Mouse (Mus musculus): ENCODE results near the gene Zfp384. TPM values are rescaled to one million over a fixed set of nuclear protein-coding genes. Genes with fewer than 3 reads are reported as not detected.

Gene Zfp384
- polyA plus RNA-seq, 1 experiment from 2014 or later: 10.8 TPM

DNA sequence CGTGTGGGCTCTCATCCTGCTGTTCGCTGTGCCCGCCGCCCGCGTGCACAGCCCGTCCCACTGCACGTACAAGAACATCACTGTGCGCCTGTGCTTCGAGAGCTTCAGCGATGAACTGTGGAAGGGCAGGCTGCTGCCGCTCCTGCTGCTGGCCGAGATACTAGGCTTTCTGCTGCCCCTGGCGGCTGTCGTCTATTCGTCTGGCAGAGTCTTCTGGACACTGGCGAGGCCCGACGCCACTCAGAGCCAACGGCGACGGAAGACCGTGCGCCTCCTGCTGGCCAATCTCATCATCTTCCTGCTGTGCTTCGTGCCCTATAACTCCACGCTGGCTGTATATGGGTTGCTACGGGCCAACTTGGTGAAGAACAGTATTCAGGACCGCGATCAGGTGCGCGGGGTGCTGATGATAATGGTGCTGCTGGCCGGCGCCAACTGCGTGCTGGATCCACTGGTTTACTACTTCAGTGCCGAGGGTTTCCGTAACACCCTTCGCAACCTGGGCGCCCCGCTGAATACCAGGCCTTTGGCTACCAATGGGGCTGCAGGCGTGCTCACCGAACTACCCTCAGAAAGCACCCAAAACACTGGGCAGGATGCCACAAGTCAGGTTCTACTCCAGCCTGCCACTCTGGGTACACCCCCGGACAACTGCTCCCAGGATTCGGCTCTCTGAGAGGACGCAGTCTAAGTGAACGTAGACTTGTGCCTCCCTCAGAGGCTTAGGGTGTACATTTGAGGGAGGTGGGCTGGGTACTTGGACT is 73.0 kb downstream of the Zfp384 start:
- peak overlapping the region; percentile 34 for H3K4me3 ChIP-seq (ENCODE audit: low read depth, low read length)
- peak overlapping the region; percentile 59 for H3K4me2 ChIP-seq (ENCODE audit: low read length)
- peak overlapping the region; percentile 44 for H3K9ac ChIP-seq (ENCODE audit: low read length)
- DNase-seq (ENCODE audit: low spot score) (peak; percentile 95), ATAC-seq (replicated peaks; ENCODE audit: low FRiP score, low TSS enrichment, low read depth) (peak; percentile 84)
- H3K36me3 ChIP-seq (ENCODE audit: control insufficient read depth, insufficient read depth, low read length): no peaks in the 10 kb centered on the region
- H3K9me3 ChIP-seq (ENCODE audit: control insufficient read depth, low read length): no peaks in the 10 kb centered on the region
- H3K27ac ChIP-seq (ENCODE audit: low read depth): peak overlapping the region; percentile 30; the same call in 1 of the 2 replicates
- no peaks in the 10 kb centered on the region for H3K27me3 ChIP-seq (replicated peaks; ENCODE audit: control insufficient read depth, insufficient read depth, low read length)
- H3K4me1 ChIP-seq (replicated peaks; ENCODE audit: control insufficient read depth, insufficient read depth, low read length): peaks cover 8% of the 10 kb centered on the region
- 23% methylated on average over 45 of the region's 45 CpGs for WGBS

DNA sequence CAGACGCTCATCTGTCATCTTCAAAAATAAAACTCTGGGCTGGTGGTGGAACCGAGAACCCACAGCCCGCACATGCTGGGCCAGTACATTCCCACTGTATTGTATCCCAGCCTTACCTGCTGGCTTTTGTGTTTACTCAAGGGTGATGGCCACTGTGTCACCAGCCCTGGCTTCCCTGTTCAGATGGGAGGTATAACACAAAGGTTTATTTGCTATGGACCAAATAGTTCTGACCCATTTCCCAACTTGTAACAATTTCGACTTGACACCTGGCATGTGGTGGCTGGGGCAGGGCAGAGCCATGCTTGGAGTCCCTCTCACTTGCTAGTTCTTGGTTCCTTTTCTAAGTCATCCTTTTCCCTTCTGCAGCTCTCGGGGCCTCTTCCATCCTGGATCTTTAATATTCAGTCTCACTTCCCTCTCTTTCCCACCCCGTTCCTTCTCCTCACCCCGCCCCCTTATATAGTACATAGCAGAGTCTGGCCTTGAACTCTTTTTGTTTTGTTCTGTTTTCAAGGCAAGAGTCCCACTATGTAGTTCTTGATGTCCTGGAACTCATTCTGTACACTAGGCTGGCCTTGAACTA is 73.9 kb downstream of the Zfp384 start:
- Histone ChIP-seq H3K27ac (ENCODE audit: low read depth) (no peak overlapping the region), H3K9ac (ENCODE audit: low read length) (no peak overlapping the region), H3K4me2 (ENCODE audit: low read length) (no peak overlapping the region), H3K36me3 (ENCODE audit: control insufficient read depth, insufficient read depth, low read length) (no peaks in the 10 kb centered on the region), H3K27me3 (replicated peaks; ENCODE audit: control insufficient read depth, insufficient read depth, low read length) (no peaks in the 10 kb centered on the region), H3K9me3 (ENCODE audit: control insufficient read depth, low read length) (no peaks in the 10 kb centered on the region), H3K4me1 (replicated peaks; ENCODE audit: control insufficient read depth, insufficient read depth, low read length) (peaks cover 8% of the 10 kb centered on the region), H3K4me3 (ENCODE audit: low read depth, low read length) (no peak overlapping the region)
- 84% methylated on average over 7 of the region's 7 CpGs for WGBS
- DNase-seq (ENCODE audit: low spot score): no peak
- no peak for ATAC-seq (replicated peaks; ENCODE audit: low FRiP score, low TSS enrichment, low read depth)

- no peaks in the 10 kb centered on the region for H3K36me3 ChIP-seq (ENCODE audit: control insufficient read depth, insufficient read depth, low read length)
- H3K27me3 ChIP-seq (replicated peaks; ENCODE audit: control insufficient read depth, insufficient read depth, low read length): no peaks in the 10 kb centered on the region
- H3K4me1 ChIP-seq (replicated peaks; ENCODE audit: control insufficient read depth, insufficient read depth, low read length): peaks cover 19% of the 10 kb centered on the region
- DNase-seq (ENCODE audit: low spot score): peak; percentile 75
- no peaks in the 10 kb centered on the region for H3K9me3 ChIP-seq (ENCODE audit: control insufficient read depth, low read length)
- no peak overlapping the region for H3K4me3 ChIP-seq (ENCODE audit: low read depth, low read length)
- H3K4me2 ChIP-seq (ENCODE audit: low read length): no peak overlapping the region
- ATAC-seq (replicated peaks; ENCODE audit: low FRiP score, low TSS enrichment, low read depth): peak; percentile 14; the same call in 1 of the 2 replicates
- H3K9ac ChIP-seq (ENCODE audit: low read length): no peak overlapping the region
- H3K27ac ChIP-seq (ENCODE audit: low read depth): peak overlapping the region; percentile 51; the same call in 1 of the 2 replicates
- WGBS: 7% methylated on average over 4 of the region's 4 CpGs
These were observed 75.5 kb downstream of the Zfp384 start for GRCm38 (mm10) chr6:125084424-125084823.

Other genes with a start within 250 kb of the Zfp384 start
- gene Eno2, start 239.5 kb upstream of the Zfp384 start, polyA plus RNA-seq (2014; fragmentation: Nextera tagmentation; extraction: Ambion mirVana): 7.6 and 8.0 TPM in 2 replicates
- 0.45 and 0.47 TPM in 2 replicates for gene Lrrc23, start 229.4 kb upstream of the Zfp384 start, polyA plus RNA-seq (2014; fragmentation: Nextera tagmentation; extraction: Ambion mirVana)
- 7.3 and 7.4 TPM in 2 replicates for gene Spsb2, start 200.5 kb upstream of the Zfp384 start, polyA plus RNA-seq (2014; fragmentation: Nextera tagmentation; extraction: Ambion mirVana)
- 1,059 and 1,108 TPM in 2 replicates for gene Tpi1, start 194.8 kb upstream of the Zfp384 start, polyA plus RNA-seq (2014; fragmentation: Nextera tagmentation; extraction: Ambion mirVana)
- gene Usp5, start 179.7 kb upstream of the Zfp384 start, polyA plus RNA-seq (2014; fragmentation: Nextera tagmentation; extraction: Ambion mirVana): 126 and 127 TPM in 2 replicates
- gene Cdca3, start 179.6 kb upstream of the Zfp384 start, polyA plus RNA-seq (2014; fragmentation: Nextera tagmentation; extraction: Ambion mirVana): 178 and 183 TPM in 2 replicates
- 2.7 TPM in 2 replicates for gene Gnb3, start 168.9 kb upstream of the Zfp384 start, polyA plus RNA-seq (2014; fragmentation: Nextera tagmentation; extraction: Ambion mirVana)
- gene P3h3, start 151.4 kb upstream of the Zfp384 start, polyA plus RNA-seq (2014; fragmentation: Nextera tagmentation; extraction: Ambion mirVana): 28.1 and 28.8 TPM in 2 replicates
- gene Gpr162, start 145.2 kb upstream of the Zfp384 start, polyA plus RNA-seq (2014; fragmentation: Nextera tagmentation; extraction: Ambion mirVana): 0.65 and 1.2 TPM in 2 replicates
- gene Cd4, start 120.9 kb upstream of the Zfp384 start, polyA plus RNA-seq (2014; fragmentation: Nextera tagmentation; extraction: Ambion mirVana): 0.28 and 0.37 TPM in 2 replicates
- gene Lag3, start 97.4 kb upstream of the Zfp384 start, polyA plus RNA-seq (2014; fragmentation: Nextera tagmentation; extraction: Ambion mirVana): 1.8 and 2.1 TPM in 2 replicates
- 232 and 257 TPM in 2 replicates for gene Ptms, start 89.0 kb upstream of the Zfp384 start, polyA plus RNA-seq (2014; fragmentation: Nextera tagmentation; extraction: Ambion mirVana)
- 352 and 357 TPM in 2 replicates for gene Mlf2, start 77.8 kb upstream of the Zfp384 start, polyA plus RNA-seq (2014; fragmentation: Nextera tagmentation; extraction: Ambion mirVana)
- 155 and 159 TPM in 2 replicates for gene Cops7a, start 43.6 kb upstream of the Zfp384 start, polyA plus RNA-seq (2014; fragmentation: Nextera tagmentation; extraction: Ambion mirVana)
- 0.85 and 1.2 TPM in 2 replicates for gene Pianp, start 12.5 kb upstream of the Zfp384 start, polyA plus RNA-seq (2014; fragmentation: Nextera tagmentation; extraction: Ambion mirVana)
- 94.4 and 108 TPM in 2 replicates for gene Ing4, start 30.6 kb downstream of the Zfp384 start, polyA plus RNA-seq (2014; fragmentation: Nextera tagmentation; extraction: Ambion mirVana)
- 11.4 and 13.4 TPM in 2 replicates for gene Acrbp, start 40.5 kb downstream of the Zfp384 start, polyA plus RNA-seq (2014; fragmentation: Nextera tagmentation; extraction: Ambion mirVana)
- gene Lpar5, start 58.8 kb downstream of the Zfp384 start, polyA plus RNA-seq (2014; fragmentation: Nextera tagmentation; extraction: Ambion mirVana): 2.3 and 3.0 TPM in 2 replicates
- 74.2 and 74.8 TPM in 2 replicates for gene Chd4, start 86.8 kb downstream of the Zfp384 start, polyA plus RNA-seq (2014; fragmentation: Nextera tagmentation; extraction: Ambion mirVana)
- 72.1 and 75.2 TPM in 2 replicates for gene Nop2, start 122.8 kb downstream of the Zfp384 start, polyA plus RNA-seq (2014; fragmentation: Nextera tagmentation; extraction: Ambion mirVana)
- gene Iffo1, start 136.1 kb downstream of the Zfp384 start, polyA plus RNA-seq (2014; fragmentation: Nextera tagmentation; extraction: Ambion mirVana): 6.7 and 7.6 TPM in 2 replicates
- gene Gapdh, start 157.3 kb downstream of the Zfp384 start, polyA plus RNA-seq (2014; fragmentation: Nextera tagmentation; extraction: Ambion mirVana): 2,406 and 2,408 TPM in 2 replicates
- 109 and 129 TPM in 2 replicates for gene Ncapd2, start 182.6 kb downstream of the Zfp384 start, polyA plus RNA-seq (2014; fragmentation: Nextera tagmentation; extraction: Ambion mirVana)
- gene Mrpl51, start 182.7 kb downstream of the Zfp384 start, polyA plus RNA-seq (2014; fragmentation: Nextera tagmentation; extraction: Ambion mirVana): 217 and 221 TPM in 2 replicates
- 2.5 and 2.7 TPM in 2 replicates for gene Vamp1, start 206.4 kb downstream of the Zfp384 start, polyA plus RNA-seq (2014; fragmentation: Nextera tagmentation; extraction: Ambion mirVana)
- 5.7 and 7.1 TPM in 2 replicates for gene Tapbpl, start 222.7 kb downstream of the Zfp384 start, polyA plus RNA-seq (2014; fragmentation: Nextera tagmentation; extraction: Ambion mirVana)
- 1.4 and 2.1 TPM in 2 replicates for gene Cd27, start 227.9 kb downstream of the Zfp384 start, polyA plus RNA-seq (2014; fragmentation: Nextera tagmentation; extraction: Ambion mirVana)

Data from intestine, embryonic 14.5 days (tissue).